Mouse (Mus musculus) E14TG2a.4 (cell line): ENCODE measurements around the gene Raet1e.
"Not testable (repeated sequence)": the region's sequence is repeated elsewhere in the genome, so short reads cannot be mapped to it uniquely, and the experiment has no call there.

ENCODE experiments used
- CTCF ChIP-seq: conservative IDR thresholded peaks from 2 replicates; pipeline ENCODE4 v1.5.1; 2014; ENCODE audit warnings: low read length
- NANOG ChIP-seq: IDR thresholded peaks from 2 replicates; pipeline ENCODE4 v1.6.1; 2014; ENCODE audit warnings: borderline replicate concordance, low read length, mixed read lengths
- POU5F1 ChIP-seq: IDR thresholded peaks from 2 replicates; pipeline ENCODE4 v1.6.1; 2014; ENCODE audit warnings: low read length, borderline replicate concordance

DNA sequence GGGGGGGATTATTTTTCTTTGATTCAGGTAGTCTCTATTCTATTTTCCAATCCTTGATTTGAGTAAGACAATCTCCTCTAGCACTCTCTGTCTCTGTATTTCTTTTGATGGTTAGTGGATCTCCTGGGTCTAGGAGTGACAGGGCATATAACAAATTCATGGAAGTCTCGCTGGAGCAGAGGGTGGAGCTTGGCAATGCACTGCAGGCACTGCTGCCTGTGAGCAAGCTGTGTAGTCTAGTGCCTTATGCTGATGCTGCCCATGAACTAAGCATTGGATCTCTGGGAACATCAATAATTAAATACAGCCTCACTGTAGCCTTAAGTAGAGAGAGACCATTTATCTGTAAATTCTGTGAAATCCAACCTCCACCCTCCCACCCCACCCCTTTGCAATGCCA, 238.3 kb downstream of the Raet1e start:
- TF ChIP-seq CTCF, NANOG, POU5F1: not testable (repeated sequence)
